Mouse (Mus musculus) forebrain, embryonic 16.5 days (tissue): ENCODE results near the gene Mapkap1. TPM values are rescaled to one million over a fixed set of nuclear protein-coding genes. Genes with fewer than 3 reads are reported as not detected.

ENCODE experiments used
- ATAC-seq: fragments of 200-750 bp; cut with Nextera tagmentation; 2 replicates; pipeline ENCODE4 v1.8.0; 2017; ENCODE audit warnings: mild to moderate bottlenecking, moderate library complexity
- H3K27ac ChIP-seq: fragments of 300-500 bp; sonication (generic); 2 replicates; pipeline ENCODE4 v1.5.1; 2014; ENCODE audit warnings: low read length, control low read depth
- H3K27me3 ChIP-seq: fragments of 300-500 bp; sonication (generic); replicated peaks from 2 replicates; pipeline ENCODE4 v1.6.1; 2014; ENCODE audit warnings: low read length; ENCODE audit not compliant: control insufficient read depth, insufficient read depth
- H3K36me3 ChIP-seq: fragments of 300-500 bp; sonication (generic); 2 replicates; pipeline ENCODE4 v1.6.1; 2014; ENCODE audit not compliant: control insufficient read depth, insufficient read depth
- H3K4me1 ChIP-seq: fragments of 300-500 bp; sonication (generic); replicated peaks from 2 replicates; pipeline ENCODE4 v1.6.1; 2014; ENCODE audit warnings: low read length; ENCODE audit not compliant: control insufficient read depth, insufficient read depth
- H3K4me2 ChIP-seq: fragments of 300-500 bp; sonication (generic); 2 replicates; pipeline ENCODE4 v1.6.1; 2014; ENCODE audit warnings: mild to moderate bottlenecking, low read length, control low read depth
- H3K4me3 ChIP-seq: fragments of 300-500 bp; sonication (generic); replicated peaks from 2 replicates; pipeline ENCODE4 v1.5.1; 2014; ENCODE audit warnings: mild to moderate bottlenecking, low read length, control low read depth
- H3K9ac ChIP-seq: fragments of 300-500 bp; sonication (generic); replicated peaks from 2 replicates; pipeline ENCODE4 v1.6.1; 2014; ENCODE audit warnings: low read depth, low read length, control low read depth
- H3K9me3 ChIP-seq: fragments of 300-500 bp; sonication (generic); 2 replicates; pipeline ENCODE4 v1.6.1; 2016; ENCODE audit warnings: low read length; ENCODE audit not compliant: control insufficient read depth
- WGBS: fragments of 180-500 bp; shearing (Covaris S2); extraction: QIAGEN DNeasy Blood & Tissue Kit; methylation state at CpG from one replicate; pipeline ENCODE4 v1.1.7; 2014; 5-methylcytosine and 5-hydroxymethylcytosine counted together
- polyA plus RNA-seq: library from polyadenylated mRNA; unstranded; fragments of >200 nt; fragmentation: Nextera tagmentation; extraction: Ambion mirVana; gene quantifications from 2 replicates; pipeline ENCODE4 v1.2.1, GENCODE M21; 2015

Gene Mapkap1
- polyA plus RNA-seq, 1 experiment from 2014 or later, result 100 TPM

GRCm38 (mm10) chr2:34571096-34571495, 164.5 kb downstream of the Mapkap1 start:
- ATAC-seq, result peak; percentile 45; the same call in 1 of the 2 replicates
- Histone ChIP-seq H3K4me2 (no peak overlapping the region), H3K27ac (no peak overlapping the region)

GRCm38 (mm10) chr2:34573073-34573472, 166.5 kb downstream of the Mapkap1 start:
- ATAC-seq, result no peak
- H3K4me1 ChIP-seq, result peaks cover 32% of the 10 kb centered on the region

More at GRCm38 (mm10) chr2:34571096-34571495, 164.5 kb downstream of the Mapkap1 start:
- 4% methylated on average over 1 of the region's 1 CpGs for WGBS
- no peaks in the 10 kb centered on the region for H3K27me3 ChIP-seq
- H3K9ac ChIP-seq, result no peak overlapping the region
- no peaks in the 10 kb centered on the region for H3K36me3 ChIP-seq
- no peaks in the 10 kb centered on the region for H3K9me3 ChIP-seq
- H3K4me1 ChIP-seq, result peaks cover 26% of the 10 kb centered on the region
- no peak overlapping the region for H3K4me3 ChIP-seq

GRCm38 (mm10) chr2:34588546-34588945, 182.0 kb downstream of the Mapkap1 start:
- no peaks in the 10 kb centered on the region for H3K36me3 ChIP-seq
- H3K27me3 ChIP-seq, result no peaks in the 10 kb centered on the region
- no peak overlapping the region for H3K27ac ChIP-seq
- ATAC-seq, result no peak
- no peaks in the 10 kb centered on the region for H3K4me1 ChIP-seq
- no peak overlapping the region for H3K4me3 ChIP-seq
- H3K9me3 ChIP-seq, result no peaks in the 10 kb centered on the region
- no peak overlapping the region for H3K4me2 ChIP-seq
- 58% methylated on average over 8 of the region's 8 CpGs for WGBS
- H3K9ac ChIP-seq, result no peak overlapping the region

More at GRCm38 (mm10) chr2:34573073-34573472, 166.5 kb downstream of the Mapkap1 start:
- Histone ChIP-seq H3K4me3 (no peak overlapping the region), H3K9ac (no peak overlapping the region), H3K27ac (no peak overlapping the region), H3K27me3 (no peaks in the 10 kb centered on the region), H3K4me2 (no peak overlapping the region), H3K9me3 (no peaks in the 10 kb centered on the region), H3K36me3 (no peaks in the 10 kb centered on the region)
- WGBS, result 82% methylated on average over 4 of the region's 4 CpGs

- 85% methylated on average over 16 of the region's 16 CpGs for WGBS
- Histone ChIP-seq H3K27ac (no peak overlapping the region), H3K9ac (no peak overlapping the region), H3K4me1 (no peaks in the 10 kb centered on the region), H3K9me3 (no peaks in the 10 kb centered on the region), H3K27me3 (no peaks in the 10 kb centered on the region), H3K4me2 (no peak overlapping the region), H3K36me3 (no peaks in the 10 kb centered on the region), H3K4me3 (no peak overlapping the region)
- ATAC-seq, result no peak
Measured at GRCm38 (mm10) chr2:34591721-34592360, 185.3 kb downstream of the Mapkap1 start.

- Histone ChIP-seq H3K36me3 (no peaks in the 10 kb centered on the region), H3K9me3 (no peaks in the 10 kb centered on the region), H3K4me1 (no peaks in the 10 kb centered on the region), H3K4me2 (no peak overlapping the region), H3K9ac (no peak overlapping the region), H3K27ac (no peak overlapping the region), H3K27me3 (no peaks in the 10 kb centered on the region), H3K4me3 (no peak overlapping the region)
- no peak for ATAC-seq
- 80% methylated on average over 8 of the region's 8 CpGs for WGBS
Measured at GRCm38 (mm10) chr2:34592361-34592960, 185.9 kb downstream of the Mapkap1 start.

GRCm38 (mm10) chr2:34594001-34594400, 187.4 kb downstream of the Mapkap1 start:
- no peak for ATAC-seq
- Histone ChIP-seq H3K27ac (no peak overlapping the region), H3K36me3 (no peaks in the 10 kb centered on the region), H3K27me3 (no peaks in the 10 kb centered on the region), H3K4me2 (no peak overlapping the region), H3K4me3 (no peak overlapping the region), H3K4me1 (no peaks in the 10 kb centered on the region), H3K9me3 (no peaks in the 10 kb centered on the region), H3K9ac (no peak overlapping the region)
- WGBS, result 84% methylated on average over 5 of the region's 5 CpGs

GRCm38 (mm10) chr2:34599606-34600255, 193.2 kb downstream of the Mapkap1 start:
- 57% methylated on average over 5 of the region's 5 CpGs for WGBS
- Histone ChIP-seq H3K27me3 (no peaks in the 10 kb centered on the region), H3K9ac (no peak overlapping the region), H3K9me3 (no peaks in the 10 kb centered on the region), H3K4me3 (no peak overlapping the region), H3K27ac (no peak overlapping the region), H3K36me3 (no peaks in the 10 kb centered on the region), H3K4me2 (no peak overlapping the region), H3K4me1 (peaks cover 8% of the 10 kb centered on the region; the same call in 1 of the 2 replicates)
- no peak for ATAC-seq

- Histone ChIP-seq H3K27me3 (no peaks in the 10 kb centered on the region), H3K4me3 (no peak overlapping the region), H3K4me1 (peaks cover 8% of the 10 kb centered on the region; the same call in 1 of the 2 replicates), H3K36me3 (no peaks in the 10 kb centered on the region), H3K9ac (no peak overlapping the region), H3K4me2 (no peak overlapping the region), H3K9me3 (no peaks in the 10 kb centered on the region), H3K27ac (no peak overlapping the region)
- ATAC-seq, result no peak
- 9% methylated on average over 7 of the region's 7 CpGs for whole genome bisulfite sequencing
Measured at GRCm38 (mm10) chr2:34600734-34601133, 194.2 kb downstream of the Mapkap1 start.

- Histone ChIP-seq H3K36me3 (no peaks in the 10 kb centered on the region), H3K4me3 (no peak overlapping the region), H3K9me3 (no peaks in the 10 kb centered on the region), H3K4me2 (no peak overlapping the region), H3K27ac (no peak overlapping the region), H3K9ac (no peak overlapping the region), H3K4me1 (peaks cover 8% of the 10 kb centered on the region; the same call in 1 of the 2 replicates), H3K27me3 (no peaks in the 10 kb centered on the region)
- WGBS, result 15% methylated on average over 8 of the region's 8 CpGs
- no peak for ATAC-seq
Measured at GRCm38 (mm10) chr2:34602111-34602541, 195.6 kb downstream of the Mapkap1 start.
